Mouse (Mus musculus): ENCODE data around the gene Ddi2.

Ddi2 gene

DNA sequence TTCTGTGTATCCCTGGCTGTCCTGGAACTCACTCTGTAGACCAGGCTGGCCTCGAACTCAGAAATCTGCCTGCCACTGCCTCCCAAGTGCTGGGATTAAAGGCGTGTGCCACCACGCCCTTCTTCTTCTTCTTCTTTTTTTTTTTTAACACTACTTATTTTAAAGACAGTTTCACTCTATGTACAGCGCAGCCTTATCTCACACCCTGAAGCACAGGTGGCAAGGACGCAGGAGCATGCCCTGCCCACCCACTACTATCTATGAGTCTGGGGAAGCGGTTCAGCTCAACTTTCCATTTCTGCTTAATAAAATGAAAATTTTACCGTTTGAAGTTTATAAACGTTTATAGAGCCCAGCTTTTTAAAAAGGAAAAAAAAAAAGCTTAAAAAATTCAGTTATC lies 34.7 kb downstream of the Ddi2 start:
- DNase-seq (ENCODE audit: low spot score), result no peak

DNA sequence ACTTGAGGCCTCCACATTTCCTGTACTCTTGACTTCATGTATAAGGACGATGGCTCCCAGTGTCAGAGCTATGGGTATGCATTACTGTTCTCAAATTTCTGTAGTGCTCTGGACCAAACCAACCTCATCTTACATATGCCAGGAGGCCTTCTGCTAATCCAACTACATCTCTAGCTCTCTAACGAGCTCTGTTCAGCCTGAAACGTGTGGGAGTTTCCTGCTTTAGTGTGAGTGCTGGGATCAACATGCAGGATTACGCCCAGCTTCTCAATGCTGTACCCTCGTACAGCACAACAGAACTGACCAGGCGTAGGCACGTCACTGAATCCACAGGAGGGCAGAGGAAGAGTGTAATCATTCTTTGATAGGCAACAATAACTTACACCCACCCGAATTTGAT lies 36.7 kb downstream of the Ddi2 start:
- DNase-seq (ENCODE audit: low spot score), result no peak

DNA sequence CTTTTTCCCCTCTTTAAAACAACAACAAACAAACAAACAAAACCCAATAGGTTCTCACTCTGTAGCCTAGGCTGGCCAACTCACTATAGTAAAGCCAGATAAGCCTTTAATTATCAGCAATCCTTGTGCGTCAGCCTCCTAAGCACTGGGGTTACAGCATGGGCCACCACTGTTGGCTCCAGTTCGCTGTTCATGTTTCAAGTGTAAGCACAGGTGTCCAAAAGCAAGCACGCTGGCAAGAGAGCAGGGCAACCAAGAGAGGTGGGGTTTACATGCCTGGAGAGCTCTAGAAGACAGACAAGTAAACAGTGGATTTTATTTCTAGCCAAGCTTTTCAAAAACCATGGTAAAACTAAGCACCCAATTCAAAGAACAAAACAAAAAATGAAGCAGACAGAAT lies 37.1 kb downstream of the Ddi2 start:
- no peak for DNase-seq (ENCODE audit: low spot score)

DNA sequence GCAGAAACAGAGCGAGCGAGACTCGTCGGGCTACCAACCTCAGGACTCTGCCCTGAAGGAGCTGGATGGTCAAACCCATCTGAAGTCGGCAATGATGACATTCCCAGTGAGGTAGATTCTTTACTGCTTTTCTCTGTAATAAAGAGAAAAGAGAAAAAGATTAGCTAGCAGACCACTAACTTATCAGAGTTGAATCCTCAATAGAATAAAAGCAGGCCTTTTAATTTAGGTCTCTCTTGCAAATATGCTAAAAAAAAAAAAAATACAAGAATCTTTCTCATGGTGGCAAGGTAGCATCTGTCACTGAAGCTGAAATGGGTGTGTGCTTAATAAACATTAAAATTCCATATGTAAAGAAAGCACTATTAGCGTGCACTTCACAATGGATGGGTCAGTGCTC lies 37.7 kb downstream of the Ddi2 start, which contains the start of gene Rsc1a1:
Gene Rsc1a1 (minus strand): TSS at position 101 of the 400 bp plus-strand sequence.
- DNase-seq (ENCODE audit: low spot score), result no peak

DNA sequence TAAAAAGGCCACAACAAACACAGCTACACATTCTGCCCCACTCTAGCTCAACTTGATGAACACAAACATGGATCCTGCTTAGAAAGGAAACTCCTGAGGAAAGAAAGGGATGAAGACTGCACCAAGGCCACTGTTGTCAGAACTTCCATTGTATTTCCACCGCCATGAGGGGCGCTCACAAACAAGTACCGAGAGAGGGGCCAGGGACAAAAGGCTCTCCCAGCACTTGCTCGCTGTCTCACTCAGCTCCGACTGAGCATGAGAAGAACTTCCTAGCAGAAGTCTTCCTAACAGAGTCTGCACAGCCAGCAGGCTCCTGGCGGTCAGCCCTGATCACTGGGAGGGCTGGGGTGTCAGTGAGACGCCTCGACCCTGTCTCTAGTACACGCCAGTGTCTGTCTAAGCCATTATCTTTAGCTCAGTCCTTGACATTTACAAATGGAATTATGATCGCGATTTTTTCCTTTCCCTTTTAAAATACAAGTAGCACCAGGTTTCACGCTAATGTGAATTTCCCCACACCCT lies 40.5 kb downstream of the Ddi2 start:
- no peak for DNase-seq (ENCODE audit: low spot score)

DNA sequence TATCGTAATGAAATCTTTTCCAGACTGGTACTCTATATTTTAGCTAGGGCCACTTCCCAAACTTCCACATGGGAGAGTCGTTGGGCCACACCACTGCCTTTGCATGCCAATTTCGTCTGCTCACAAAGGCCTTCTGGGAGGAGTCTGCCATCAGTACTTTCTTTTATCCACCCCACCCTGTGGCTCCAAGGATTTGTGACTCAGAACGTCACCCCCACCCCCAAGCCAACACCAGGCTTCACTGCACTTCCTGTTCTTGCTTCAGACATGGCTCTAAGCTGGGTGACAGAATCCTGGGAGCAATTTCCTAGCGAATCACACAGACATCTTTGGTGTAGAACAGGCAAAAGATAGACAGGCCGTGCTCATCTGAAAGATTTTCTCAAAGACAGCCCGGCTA lies 41.5 kb downstream of the Ddi2 start:
- DNase-seq (ENCODE audit: low spot score), result peak; percentile 17

DNA sequence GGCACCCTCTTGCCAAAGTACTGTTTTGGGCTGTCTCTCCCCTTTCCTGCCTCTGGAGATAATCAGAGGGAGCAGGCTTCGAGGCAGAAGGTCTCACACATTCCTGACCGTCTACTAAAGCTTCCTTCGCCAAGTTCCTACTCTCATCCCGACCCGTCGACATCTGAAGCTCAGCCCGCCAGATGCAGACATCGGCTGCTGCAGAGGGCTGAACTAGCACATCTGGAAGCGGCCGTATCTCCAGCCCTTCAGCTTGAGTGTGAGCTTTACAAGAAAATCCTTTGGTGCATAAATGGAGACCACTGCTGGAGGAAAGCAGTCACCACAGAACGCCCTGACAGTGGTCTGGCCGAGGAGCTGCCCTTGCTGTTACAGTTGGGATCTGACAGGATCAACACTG lies 42.3 kb downstream of the Ddi2 start:
- no peak for DNase-seq (ENCODE audit: low spot score)

DNA sequence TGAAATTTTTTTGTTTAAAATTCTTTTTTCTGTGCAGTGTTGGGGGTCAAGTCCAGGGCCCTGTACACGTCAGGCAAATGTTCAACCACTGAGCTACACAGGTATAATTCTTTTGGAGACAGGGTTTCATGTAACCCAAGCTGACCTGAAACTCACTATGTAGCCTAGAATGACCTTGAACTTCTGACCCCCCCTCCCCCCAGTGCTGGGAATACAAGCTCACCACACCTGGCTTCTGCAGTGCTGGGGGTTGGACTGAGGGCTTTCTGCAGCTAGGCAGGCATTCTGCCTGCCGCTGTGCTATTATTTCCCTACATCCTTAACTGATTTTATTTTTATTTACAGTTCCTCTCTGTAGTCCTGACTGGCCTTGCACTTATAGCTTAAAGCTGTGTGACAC lies 44.2 kb downstream of the Ddi2 start:
- no peak for DNase-seq (ENCODE audit: low spot score)

DNA sequence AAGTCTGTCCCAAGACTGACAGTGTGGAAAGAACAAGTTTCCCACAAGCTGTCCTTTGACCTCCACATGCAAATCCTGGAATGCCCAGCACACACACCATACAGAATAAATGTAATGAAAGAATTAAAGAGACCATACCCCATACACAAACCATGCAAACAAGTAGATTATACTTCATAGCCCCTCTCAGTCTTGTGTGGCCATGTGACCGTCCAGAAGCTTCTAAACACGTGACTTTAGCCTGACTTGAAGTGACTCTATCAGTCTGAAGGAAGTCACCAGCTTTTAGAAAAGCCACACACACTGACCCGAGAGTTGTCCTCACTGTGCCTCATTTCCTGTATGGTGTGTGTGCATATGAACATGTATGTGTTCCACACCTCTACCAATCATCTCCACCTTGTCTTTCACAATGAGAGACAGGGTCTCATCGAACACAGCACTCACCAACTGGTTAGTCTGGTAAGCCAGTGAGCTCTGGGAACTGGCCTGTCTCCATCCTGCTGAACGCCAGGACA lies 46.7 kb downstream of the Ddi2 start:
- DNase-seq (ENCODE audit: low spot score), result no peak

DNA sequence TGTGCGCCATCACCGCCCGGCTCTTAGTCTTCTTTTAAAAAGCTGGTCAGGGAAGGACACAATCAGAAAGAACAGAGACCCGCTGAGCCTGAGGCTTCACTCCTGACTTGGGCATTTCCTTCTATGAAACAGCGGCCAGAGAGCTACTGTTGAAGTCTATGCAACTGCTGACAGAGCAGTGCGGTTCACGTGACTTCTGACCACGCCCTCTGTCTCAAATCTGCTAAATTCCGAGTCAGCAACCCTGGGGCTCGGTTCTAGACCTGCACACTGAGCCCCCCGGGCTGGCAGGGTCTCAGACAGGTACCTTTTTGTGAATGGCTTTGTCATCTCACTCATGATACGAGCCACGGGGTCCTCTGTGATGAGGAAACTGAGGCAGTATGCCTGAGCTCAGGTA lies 50.9 kb downstream of the Ddi2 start:
- no peak for DNase-seq (ENCODE audit: low spot score)

DNA sequence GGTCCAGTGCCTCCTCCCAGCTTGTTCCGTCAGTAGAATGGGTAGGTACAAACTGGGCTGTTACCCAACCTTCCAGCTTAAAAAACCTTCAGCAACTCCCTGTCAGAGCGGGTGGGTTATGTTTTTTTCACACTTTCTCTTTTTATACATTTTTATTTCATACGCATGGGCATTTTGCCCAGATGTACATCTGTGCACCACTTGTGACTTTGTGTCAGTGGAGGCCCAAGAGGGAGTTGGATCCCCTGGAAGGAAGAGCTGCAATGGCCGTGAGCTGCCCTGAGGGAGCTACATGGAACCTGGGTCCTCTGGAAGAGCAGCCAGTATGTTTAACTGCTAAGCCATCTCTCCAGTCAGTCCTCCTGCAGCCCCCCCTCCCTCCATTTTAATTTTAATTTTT lies 51.8 kb downstream of the Ddi2 start:
- no peak for DNase-seq (ENCODE audit: low spot score)

DNA sequence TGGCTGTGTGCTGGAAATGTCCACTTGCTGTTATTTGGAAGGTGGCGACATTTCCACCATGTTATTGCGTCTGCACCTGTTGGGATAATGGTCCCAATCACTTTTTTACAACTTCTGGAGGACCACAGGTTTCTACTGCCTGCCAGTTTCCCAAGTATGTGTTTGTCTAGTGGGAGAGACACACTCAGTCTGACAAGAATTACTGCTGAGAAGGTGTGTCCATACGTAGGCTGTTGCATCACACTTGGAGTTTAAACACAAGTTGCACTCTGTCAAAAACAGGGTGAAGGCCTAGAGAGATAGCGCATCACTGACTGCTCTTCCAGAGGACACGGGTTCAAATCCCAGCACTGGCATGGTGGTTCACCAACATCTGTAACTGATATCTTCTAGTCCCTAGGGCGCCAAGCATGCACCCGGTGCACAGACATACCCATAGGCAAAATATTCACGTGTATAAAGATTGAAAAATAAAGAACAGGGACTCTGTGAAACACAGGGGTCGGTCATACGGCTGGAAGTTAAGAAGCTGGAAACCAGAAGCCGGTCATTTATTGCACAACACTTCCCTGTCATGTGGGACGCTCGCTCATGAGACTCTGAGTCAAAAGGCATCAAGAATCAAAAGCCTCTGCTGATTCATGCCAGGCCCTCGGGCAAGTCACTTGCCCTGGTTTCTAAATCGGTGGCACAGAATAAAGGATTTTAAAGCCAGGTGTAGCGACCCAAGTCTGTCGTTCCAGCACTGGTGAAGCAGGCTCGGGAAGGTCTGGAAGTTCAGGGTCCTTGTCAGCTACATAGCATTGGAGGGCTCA lies 53.1 kb downstream of the Ddi2 start:
- no peak for DNase-seq (ENCODE audit: low spot score)

DNA sequence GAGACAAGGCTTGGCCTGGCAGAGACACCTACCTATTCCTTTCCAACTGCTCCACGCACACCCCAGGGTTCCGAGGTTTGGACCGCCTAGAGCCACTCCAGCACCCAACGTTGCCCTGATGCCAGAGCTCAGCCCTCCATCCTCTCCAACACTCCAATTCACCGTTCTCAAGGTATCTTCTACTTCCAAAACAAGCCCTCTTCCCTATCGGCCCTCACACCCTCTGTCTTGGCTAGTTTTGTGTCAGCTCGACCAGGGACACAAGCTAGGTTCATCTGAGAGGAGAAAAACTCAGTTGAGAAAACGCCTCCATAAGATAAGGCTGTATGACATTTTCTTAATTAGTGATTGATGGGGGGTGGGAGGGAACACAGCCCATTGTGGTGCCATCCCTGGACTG lies 58.4 kb downstream of the Ddi2 start, which contains the start of gene Plekhm2:
Gene Plekhm2 (minus strand): TSS at position 101 of the 400 bp plus-strand sequence.
- no peak for DNase-seq (ENCODE audit: low spot score)

DNA sequence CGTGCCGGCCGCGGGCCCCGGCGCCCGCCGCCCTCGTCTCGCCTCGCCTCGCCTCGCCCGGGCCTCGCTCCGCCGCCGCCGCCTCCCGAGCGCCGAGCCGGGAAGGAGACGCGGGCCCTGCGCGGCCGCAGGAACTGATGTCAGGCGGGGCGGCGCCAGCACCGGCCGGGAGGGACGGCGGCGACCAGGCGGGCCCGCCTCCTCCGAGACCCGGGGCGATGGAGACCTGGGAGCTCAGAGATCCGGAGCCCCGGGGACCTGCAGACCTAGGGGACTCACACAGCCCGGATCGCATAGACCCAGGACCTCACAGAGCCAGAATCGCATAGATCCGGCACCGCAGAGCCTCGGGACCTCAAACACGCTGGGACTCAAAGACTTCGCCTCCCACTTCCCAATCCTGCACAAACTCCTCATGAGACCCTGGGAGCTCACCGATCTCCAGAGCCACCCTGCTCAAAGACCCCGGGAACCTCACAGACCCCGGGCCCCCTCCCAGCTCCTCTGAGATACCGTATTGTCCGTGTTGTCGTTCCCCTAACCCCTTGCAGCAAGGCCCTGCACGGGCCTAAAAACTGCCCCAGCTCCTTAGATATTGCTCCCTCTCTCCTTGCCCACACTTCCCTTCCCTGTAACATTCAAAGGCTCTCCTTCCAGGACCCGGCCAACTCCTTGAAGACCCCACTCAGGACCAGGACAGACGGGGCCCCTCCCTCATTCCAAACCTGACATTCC lies 59.0 kb downstream of the Ddi2 start:
- DNase-seq (ENCODE audit: low spot score), result peak; percentile 71

DNA sequence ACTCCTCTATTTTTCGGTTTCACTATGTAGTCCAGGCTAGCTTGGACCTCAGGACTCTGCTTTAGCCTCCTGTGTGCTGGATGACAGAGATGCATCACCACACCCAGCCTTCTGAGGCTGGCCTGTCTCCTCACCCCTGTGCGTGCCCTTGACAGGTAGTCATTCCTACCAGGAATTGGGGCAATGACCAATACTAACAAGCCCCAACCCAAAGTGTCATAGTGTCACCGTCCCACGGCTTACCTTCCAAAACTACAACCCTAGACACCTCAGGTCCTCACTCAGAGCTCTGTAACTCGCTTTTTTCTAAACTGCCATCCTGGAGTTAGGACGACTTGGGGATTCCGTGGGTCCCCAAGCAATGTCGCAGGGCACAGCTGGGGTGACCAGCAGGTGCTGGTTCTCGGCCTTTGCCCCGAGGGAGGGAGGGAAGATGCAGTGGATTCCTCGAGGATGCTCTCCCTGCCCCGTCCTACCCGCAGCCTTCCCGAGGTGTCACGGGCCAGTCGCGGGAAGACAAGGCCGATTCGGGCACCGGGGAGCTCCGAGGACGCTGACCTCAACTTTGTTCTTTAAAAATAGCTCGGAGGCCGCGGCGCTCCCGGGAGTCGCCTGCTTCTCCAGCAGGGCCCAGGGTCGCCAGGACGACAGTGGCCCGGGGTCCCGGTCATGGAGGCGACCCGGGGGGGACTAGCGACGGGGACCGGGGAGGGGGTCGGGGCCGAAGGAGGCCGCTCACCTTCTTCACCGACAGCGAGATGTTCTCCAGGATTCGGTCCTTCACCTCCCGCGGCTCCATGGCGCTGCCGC lies 59.9 kb downstream of the Ddi2 start:
- DNase-seq (ENCODE audit: low spot score), result peak; percentile 42

DNA sequence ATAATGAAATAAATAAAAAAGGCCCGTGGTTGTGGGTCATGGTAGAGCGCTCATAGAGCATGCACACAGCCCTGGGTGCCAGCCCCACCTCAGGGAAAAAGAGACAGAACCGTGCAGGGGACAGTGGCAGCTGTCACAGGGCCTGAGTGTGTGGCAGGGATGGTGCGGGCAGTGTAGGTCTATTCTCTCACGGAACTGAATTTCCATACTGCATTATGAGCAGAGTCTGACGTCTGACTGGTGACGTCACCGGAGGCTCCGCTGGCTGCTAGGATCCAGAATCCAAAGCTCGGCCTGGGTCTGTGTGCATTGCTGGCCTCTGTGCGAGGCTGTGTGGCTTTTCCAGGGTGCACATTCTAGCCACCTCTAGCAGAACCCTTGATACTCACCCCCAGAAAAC lies 62.3 kb downstream of the Ddi2 start:
- DNase-seq (ENCODE audit: low spot score), result no peak

DNA sequence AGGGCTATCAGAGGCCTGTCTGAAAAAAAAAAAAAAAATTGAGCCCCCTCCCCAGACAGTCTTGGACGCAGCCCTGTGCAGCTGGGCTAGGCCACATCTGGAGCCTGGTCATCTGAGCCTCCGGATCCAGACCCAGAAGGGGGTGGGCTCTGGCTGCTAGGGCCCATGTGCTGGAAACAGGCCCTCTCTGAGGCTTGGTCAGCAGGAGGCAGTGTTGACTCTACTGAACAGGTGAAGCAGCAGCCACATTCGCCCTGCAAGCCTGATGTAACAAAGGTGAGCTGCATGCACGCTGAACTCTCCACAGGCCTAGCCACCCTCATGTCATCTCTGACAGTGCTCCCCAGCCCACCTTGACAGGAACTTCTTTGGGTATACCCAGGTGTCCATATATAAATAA lies 63.5 kb downstream of the Ddi2 start:
- peak; percentile 28 for DNase-seq (ENCODE audit: low spot score)

DNA sequence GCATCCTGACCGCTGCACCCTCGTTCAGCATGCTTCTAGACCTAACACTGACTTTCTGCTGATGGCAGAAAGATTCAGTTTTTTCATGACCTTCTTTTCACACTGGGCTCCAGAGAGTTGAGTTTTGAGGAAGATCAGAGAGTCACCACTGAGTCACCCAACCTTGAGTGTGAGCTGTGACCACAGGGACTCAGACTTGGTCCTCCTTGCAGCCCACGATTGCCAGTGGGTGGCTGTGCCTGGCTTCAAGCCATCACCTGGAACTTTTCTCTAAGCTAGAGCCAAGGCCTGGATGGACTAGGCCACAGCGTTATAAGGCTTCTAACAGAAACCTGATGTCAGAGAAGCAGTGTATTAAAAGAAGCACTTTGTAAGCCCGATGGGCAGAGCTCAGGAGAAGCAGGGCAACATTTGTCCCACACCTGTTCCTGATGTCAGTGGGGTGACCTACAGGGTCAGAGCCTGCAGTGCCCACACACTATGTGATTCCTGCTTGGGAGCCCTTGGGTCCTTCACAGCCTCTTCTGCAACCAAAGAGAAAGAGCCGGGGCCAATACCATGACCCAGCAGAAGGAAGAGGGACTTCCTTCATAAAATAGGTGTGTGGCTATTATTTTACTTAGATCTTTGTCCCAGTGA lies 64.3 kb downstream of the Ddi2 start:
- DNase-seq (ENCODE audit: low spot score), result no peak

DNA sequence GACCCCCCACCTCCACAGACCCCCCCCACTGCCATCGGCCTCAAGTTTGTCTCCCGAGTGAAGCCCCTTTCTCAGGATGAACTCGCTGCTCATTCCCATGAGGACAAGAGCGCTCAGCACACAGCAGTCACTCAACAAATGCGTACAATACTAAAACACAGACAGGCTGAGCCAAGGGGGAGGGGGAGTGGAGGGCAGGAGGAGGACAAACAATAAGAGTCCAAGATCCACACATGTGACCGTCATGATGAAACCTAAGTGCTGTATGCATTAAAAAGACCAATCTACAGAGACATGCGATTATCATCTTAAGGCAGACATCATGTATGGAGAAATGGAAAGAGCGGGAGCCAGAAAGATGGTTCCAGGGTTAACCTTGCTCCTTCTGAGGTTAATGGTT lies 66.3 kb downstream of the Ddi2 start:
- no peak for DNase-seq (ENCODE audit: low spot score)

DNA sequence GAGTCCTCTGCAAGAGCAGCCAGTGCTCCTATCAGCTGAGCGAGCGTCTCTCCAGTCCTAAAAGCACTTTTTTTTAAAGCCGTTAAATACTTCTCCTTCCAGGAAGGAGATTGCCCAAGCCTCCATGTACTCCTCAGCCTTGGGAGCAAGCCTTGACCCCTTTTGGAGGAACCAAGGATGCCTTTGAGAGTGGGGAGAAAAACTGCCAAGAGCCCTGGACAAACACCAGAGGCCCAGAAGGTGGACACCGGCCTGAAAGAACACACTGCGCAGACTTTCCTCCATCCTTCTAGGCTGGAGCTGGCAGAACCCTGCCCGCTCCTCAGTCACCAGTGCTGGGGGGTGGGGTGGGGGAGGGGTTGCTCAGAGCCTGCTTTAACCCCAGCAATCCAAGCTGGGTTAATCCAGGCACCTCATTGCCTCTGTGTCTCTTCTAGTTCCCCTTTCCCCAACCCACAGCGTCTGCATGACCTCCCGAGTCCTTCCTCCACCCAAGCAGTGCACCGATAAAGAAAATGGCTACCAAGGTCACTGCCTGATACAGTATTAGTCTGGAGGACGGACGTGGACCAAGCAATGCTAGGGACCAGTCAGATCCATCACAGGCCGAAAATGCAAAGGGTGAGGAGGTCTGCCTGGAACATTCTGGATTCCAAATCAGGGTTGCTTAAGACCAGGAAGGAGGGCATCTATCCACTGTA lies 67.2 kb downstream of the Ddi2 start:
- DNase-seq (ENCODE audit: low spot score), result no peak

DNA sequence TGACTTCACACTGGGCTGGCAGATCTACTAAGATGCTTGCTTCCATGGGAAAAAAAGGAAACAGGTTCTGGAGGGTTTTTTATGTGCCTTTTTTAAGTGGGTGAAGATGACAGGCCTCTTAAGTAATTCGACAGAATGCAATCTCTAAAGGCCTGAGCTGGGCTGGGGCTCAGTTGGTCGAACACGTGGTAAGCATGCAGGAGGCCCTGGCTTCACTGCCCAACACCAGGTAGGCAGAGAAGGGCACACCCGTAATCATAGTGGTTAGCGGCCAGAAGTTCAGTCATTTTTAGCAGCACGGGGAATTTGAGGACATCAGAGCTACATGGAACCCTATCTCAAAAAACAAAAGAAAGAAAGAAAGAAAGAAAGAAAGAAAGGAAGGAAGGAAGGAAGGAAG lies 68.7 kb downstream of the Ddi2 start:
- no peak for DNase-seq (ENCODE audit: low spot score)

All from MN1 (cell line).